Mouse (Mus musculus) lung, embryonic 15.5 days (tissue): ENCODE measurements around the gene Ttyh1. TPM values are rescaled to one million over a fixed set of nuclear protein-coding genes. Genes with fewer than 3 reads are reported as not detected.
A peak's percentile ranks its signal among the peaks of the same experiment; 100 is the strongest.

Experiments
- ATAC-seq: fragments of 200-750 bp; cut with Nextera tagmentation; 2 replicates; pipeline ENCODE4 v1.8.0; 2017; ENCODE audit warnings: moderate number of reproducible peaks, borderline replicate concordance; ENCODE audit not compliant: low FRiP score, low TSS enrichment; ENCODE audit errors: extremely low read depth
- H3K27ac ChIP-seq: fragments of 300-500 bp; sonication (generic); 2 replicates; pipeline ENCODE4 v1.5.1; 2015; ENCODE audit warnings: moderate library complexity, mild to moderate bottlenecking, inconsistent platforms
- H3K27me3 ChIP-seq: fragments of 300-500 bp; sonication (generic); 2 replicates; pipeline ENCODE4 v1.6.1; 2015; ENCODE audit warnings: inconsistent platforms
- H3K36me3 ChIP-seq: fragments of 300-500 bp; sonication (generic); 2 replicates; pipeline ENCODE4 v1.6.1; 2015; ENCODE audit warnings: inconsistent platforms
- H3K4me1 ChIP-seq: fragments of 300-500 bp; sonication (generic); 2 replicates; pipeline ENCODE4 v1.6.1; 2015; ENCODE audit warnings: inconsistent platforms
- H3K4me2 ChIP-seq: fragments of 300-500 bp; sonication (generic); 2 replicates; pipeline ENCODE4 v1.6.1; 2015; ENCODE audit warnings: inconsistent platforms, mild to moderate bottlenecking, moderate library complexity
- H3K4me3 ChIP-seq: fragments of 300-500 bp; sonication (generic); 2 replicates; pipeline ENCODE4 v1.5.1; 2015; ENCODE audit warnings: mild to moderate bottlenecking, inconsistent platforms
- H3K9ac ChIP-seq: fragments of 300-500 bp; sonication (generic); 2 replicates; pipeline ENCODE4 v1.6.1; 2015; ENCODE audit warnings: inconsistent platforms
- H3K9me3 ChIP-seq: fragments of 300-500 bp; sonication (generic); 2 replicates; pipeline ENCODE4 v1.6.1; 2016; ENCODE audit warnings: inconsistent platforms
- WGBS: fragments of 180-500 bp; shearing (Covaris S2); methylation state at CpG from one replicate; pipeline ENCODE4 v1.1.7; 2015; 5-methylcytosine and 5-hydroxymethylcytosine counted together
- polyA plus RNA-seq: library from polyadenylated mRNA; unstranded; fragments of >200 nt; fragmentation: Nextera tagmentation; extraction: Ambion mirVana; gene quantifications from 2 replicates; pipeline ENCODE4 v1.2.1, GENCODE M21; 2015

Gene Ttyh1
- polyA plus RNA-seq, 1 experiment from 2014 or later, result 2.2 TPM

GRCm38 (mm10) chr7:4146241-4147180 is 27.3 kb downstream of the Ttyh1 start:
- peaks cover 59% of the 10 kb centered on the region for H3K36me3 ChIP-seq
- no peak overlapping the region for H3K9ac ChIP-seq
- H3K27me3 ChIP-seq, result peaks cover 4% of the 10 kb centered on the region; the same call in 1 of the 2 replicates
- 93% methylated on average over 23 of the region's 23 CpGs for WGBS
- no peak overlapping the region for H3K4me2 ChIP-seq
- H3K27ac ChIP-seq, result no peak overlapping the region
- H3K9me3 ChIP-seq, result no peaks in the 10 kb centered on the region
- ATAC-seq, result no peak
- H3K4me3 ChIP-seq, result no peak overlapping the region
- peaks cover 32% of the 10 kb centered on the region for H3K4me1 ChIP-seq

DNA sequence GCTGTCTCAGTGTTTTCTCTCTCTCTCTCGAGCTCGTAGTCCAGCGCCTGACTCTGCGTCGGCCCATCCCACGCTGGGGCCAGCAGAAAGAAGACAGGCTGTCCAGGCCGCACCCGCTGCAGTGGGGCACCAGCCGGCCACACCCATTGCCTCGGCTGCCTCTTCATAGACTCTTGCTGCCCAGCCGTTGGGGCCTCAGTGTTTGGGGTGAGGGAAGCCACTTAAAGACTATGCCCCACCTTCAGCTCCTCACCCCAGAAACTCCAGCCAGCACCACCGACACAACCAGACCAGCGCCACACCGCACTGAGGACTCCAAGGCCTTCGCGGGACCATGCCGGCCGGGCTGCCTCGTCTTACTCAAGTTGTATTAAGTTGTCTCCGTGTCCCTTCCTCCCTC is 28.2 kb downstream of the Ttyh1 start:
- no peak overlapping the region for H3K9ac ChIP-seq
- no peak overlapping the region for H3K4me3 ChIP-seq
- H3K4me1 ChIP-seq, result peaks cover 32% of the 10 kb centered on the region
- WGBS, result 83% methylated on average over 20 of the region's 20 CpGs
- peaks cover 51% of the 10 kb centered on the region for H3K36me3 ChIP-seq
- H3K9me3 ChIP-seq, result no peaks in the 10 kb centered on the region
- no peak for ATAC-seq
- no peak overlapping the region for H3K4me2 ChIP-seq
- no peak overlapping the region for H3K27ac ChIP-seq
- H3K27me3 ChIP-seq, result peaks cover 7% of the 10 kb centered on the region; the same call in 1 of the 2 replicates

- peaks cover 7% of the 10 kb centered on the region; the same call in 1 of the 2 replicates for H3K27me3 ChIP-seq
- H3K4me3 ChIP-seq, result no peak overlapping the region
- H3K9me3 ChIP-seq, result no peaks in the 10 kb centered on the region
- WGBS, result 58% methylated on average over 4 of the region's 4 CpGs
- no peak for ATAC-seq
- peaks cover 46% of the 10 kb centered on the region for H3K36me3 ChIP-seq
- H3K4me1 ChIP-seq, result peaks cover 32% of the 10 kb centered on the region
- H3K27ac ChIP-seq, result peak overlapping the region; percentile 97
- no peak overlapping the region for H3K9ac ChIP-seq
- H3K4me2 ChIP-seq, result peak overlapping the region; percentile 84; the same call in 1 of the 2 replicates
These were observed 28.6 kb downstream of the Ttyh1 start for GRCm38 (mm10) chr7:4147836-4148235.

- peaks cover 7% of the 10 kb centered on the region; the same call in 1 of the 2 replicates for H3K27me3 ChIP-seq
- H3K36me3 ChIP-seq, result peaks cover 38% of the 10 kb centered on the region
- 25% methylated on average over 18 of the region's 18 CpGs for WGBS
- H3K4me2 ChIP-seq, result peak overlapping the region; percentile 84
- peak overlapping the region; percentile 57 for H3K9ac ChIP-seq
- peak overlapping the region; percentile 97 for H3K27ac ChIP-seq
- H3K4me1 ChIP-seq, result peaks cover 32% of the 10 kb centered on the region
- peak; percentile 5; the same call in 1 of the 2 replicates for ATAC-seq
- H3K4me3 ChIP-seq, result peak overlapping the region; percentile 62
- H3K9me3 ChIP-seq, result no peaks in the 10 kb centered on the region
These were observed 29.4 kb downstream of the Ttyh1 start for GRCm38 (mm10) chr7:4148341-4149208.

- peak; percentile 78 for ATAC-seq
These were observed 30.2 kb downstream of the Ttyh1 start for GRCm38 (mm10) chr7:4149209-4150054.

DNA sequence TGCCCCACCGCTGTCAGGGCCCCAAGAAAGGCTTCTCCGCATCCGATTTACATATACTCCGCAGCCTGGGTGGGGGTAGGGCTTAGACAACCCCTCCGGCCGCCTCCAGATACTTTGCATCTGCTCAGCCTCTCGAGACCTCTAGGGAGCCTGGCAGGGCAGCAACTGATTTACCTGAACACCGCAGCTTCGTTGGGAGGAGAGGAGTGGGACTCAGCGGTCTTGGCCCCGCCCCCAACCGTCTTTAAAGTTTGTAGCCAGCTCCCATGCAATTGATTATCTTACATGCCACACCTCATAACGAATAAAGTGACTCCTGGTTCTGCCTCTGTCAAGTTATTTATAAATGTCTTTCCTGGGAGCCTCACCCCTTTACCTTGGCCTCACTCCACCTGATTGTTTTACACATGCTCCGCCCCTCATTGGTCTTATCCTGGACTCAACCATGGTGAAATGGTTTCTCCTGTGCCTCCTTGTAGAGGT is 30.9 kb downstream of the Ttyh1 start, which contains the start of gene Leng9:
Gene Leng9 (minus strand): TSS at position 316 of the 483 bp plus-strand sequence.
- peak within 1 kb of the TSS; percentile 97 for H3K27ac ChIP-seq
- H3K27me3 ChIP-seq, result peaks cover 7% of the 10 kb centered on the region; the same call in 1 of the 2 replicates
- no peaks in the 10 kb centered on the region for H3K9me3 ChIP-seq
- peak within 1 kb of the TSS; percentile 57 for H3K9ac ChIP-seq
- peaks cover 23% of the 10 kb centered on the region for H3K36me3 ChIP-seq
- peak within 1 kb of the TSS; percentile 62 for H3K4me3 ChIP-seq
- peaks cover 32% of the 10 kb centered on the region for H3K4me1 ChIP-seq
- 2% methylated on average over 14 of the region's 14 CpGs for WGBS
- H3K4me2 ChIP-seq, result peak within 1 kb of the TSS; percentile 84
- peak; percentile 28; the same call in 1 of the 2 replicates for ATAC-seq

More at GRCm38 (mm10) chr7:4149209-4150054, 30.2 kb downstream of the Ttyh1 start:
- peaks cover 32% of the 10 kb centered on the region for H3K4me1 ChIP-seq
- H3K4me3 ChIP-seq, result peak overlapping the region; percentile 62
- peak overlapping the region; percentile 57 for H3K9ac ChIP-seq
- peak overlapping the region; percentile 84 for H3K4me2 ChIP-seq
- H3K36me3 ChIP-seq, result peaks cover 30% of the 10 kb centered on the region
- no peaks in the 10 kb centered on the region for H3K9me3 ChIP-seq
- H3K27ac ChIP-seq, result peak overlapping the region; percentile 97
- WGBS, result under 1% methylated on average over 64 of the region's 64 CpGs
- H3K27me3 ChIP-seq, result peaks cover 7% of the 10 kb centered on the region; the same call in 1 of the 2 replicates

- Histone ChIP-seq H3K4me3 (peak overlapping the region; percentile 62), H3K36me3 (peaks cover 16% of the 10 kb centered on the region), H3K4me1 (peaks cover 32% of the 10 kb centered on the region), H3K27me3 (peaks cover 7% of the 10 kb centered on the region; the same call in 1 of the 2 replicates), H3K4me2 (peak overlapping the region; percentile 84), H3K9ac (no peak overlapping the region), H3K9me3 (no peaks in the 10 kb centered on the region), H3K27ac (no peak overlapping the region)
- 20% methylated on average over 14 of the region's 14 CpGs for WGBS
- no peak for ATAC-seq
These were observed 31.6 kb downstream of the Ttyh1 start for GRCm38 (mm10) chr7:4150811-4151221.

DNA sequence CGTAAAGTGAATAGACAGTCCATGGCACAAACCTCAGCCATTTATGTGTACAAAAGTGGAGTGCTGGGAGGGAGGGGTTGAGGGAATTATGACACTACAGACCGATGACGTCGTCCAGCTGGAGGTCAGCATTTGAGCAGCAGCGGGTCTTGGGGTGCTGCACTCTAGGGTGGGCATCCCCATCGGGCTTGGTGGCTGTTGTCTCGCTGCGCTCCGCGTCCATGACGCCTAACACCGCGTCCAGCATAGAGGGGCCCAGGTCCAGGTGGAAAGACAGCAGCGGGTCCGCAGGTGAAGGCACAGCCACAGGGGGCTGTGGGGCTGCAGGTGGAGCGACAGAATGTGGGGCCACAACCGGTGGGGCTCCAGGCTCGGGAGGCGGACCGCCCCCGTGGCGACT is 32.0 kb downstream of the Ttyh1 start:
- H3K4me3 ChIP-seq, result 0 out of 2 replicates have a peak overlapping the region, but pooled peaks have one; percentile 62
- ATAC-seq, result no peak
- 22% methylated on average over 22 of the region's 22 CpGs for WGBS
- H3K36me3 ChIP-seq, result peaks cover 12% of the 10 kb centered on the region
- no peaks in the 10 kb centered on the region for H3K9me3 ChIP-seq
- H3K4me2 ChIP-seq, result peak overlapping the region; percentile 84
- H3K27ac ChIP-seq, result no peak overlapping the region
- H3K27me3 ChIP-seq, result peaks cover 7% of the 10 kb centered on the region; the same call in 1 of the 2 replicates
- peaks cover 32% of the 10 kb centered on the region for H3K4me1 ChIP-seq
- H3K9ac ChIP-seq, result no peak overlapping the region

GRCm38 (mm10) chr7:4154356-4154755 is 35.1 kb downstream of the Ttyh1 start:
- no peak overlapping the region for H3K27ac ChIP-seq
- H3K27me3 ChIP-seq, result peaks cover 7% of the 10 kb centered on the region; the same call in 1 of the 2 replicates
- H3K9me3 ChIP-seq, result no peaks in the 10 kb centered on the region
- peaks cover 16% of the 10 kb centered on the region for H3K4me1 ChIP-seq
- no peak overlapping the region for H3K4me3 ChIP-seq
- H3K9ac ChIP-seq, result no peak overlapping the region
- no peaks in the 10 kb centered on the region for H3K36me3 ChIP-seq
- WGBS, result 81% methylated on average over 5 of the region's 5 CpGs
- ATAC-seq, result no peak
- no peak overlapping the region for H3K4me2 ChIP-seq

DNA sequence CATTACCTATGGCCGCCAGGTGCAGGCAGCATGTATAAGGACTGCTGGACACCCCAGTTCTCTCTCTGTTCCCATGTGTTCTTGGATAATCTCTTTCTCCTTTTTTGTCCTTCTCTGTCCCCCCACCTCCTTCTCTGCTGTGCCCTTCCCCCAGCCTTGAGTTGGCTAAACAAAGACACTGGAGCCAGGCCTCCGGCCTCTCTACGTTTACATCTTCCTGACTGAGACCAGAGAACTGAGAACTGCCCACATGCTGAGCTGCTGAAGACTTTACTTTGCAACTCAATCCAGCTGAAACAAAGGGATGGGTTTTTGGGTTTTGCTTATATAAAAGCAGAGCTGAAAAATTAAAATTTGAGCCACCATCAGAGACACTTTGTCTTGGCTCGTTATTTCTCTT is 35.8 kb downstream of the Ttyh1 start:
- Histone ChIP-seq H3K4me3 (no peak overlapping the region), H3K27me3 (peaks cover 7% of the 10 kb centered on the region; the same call in 1 of the 2 replicates), H3K4me1 (peaks cover 13% of the 10 kb centered on the region), H3K4me2 (no peak overlapping the region), H3K27ac (no peak overlapping the region), H3K36me3 (no peaks in the 10 kb centered on the region), H3K9me3 (no peaks in the 10 kb centered on the region), H3K9ac (no peak overlapping the region)
- no peak for ATAC-seq
- WGBS, result 55% methylated on average over 4 of the region's 4 CpGs
